Mouse (Mus musculus) spleen, adult 2 months (tissue): ENCODE measurements at regions not wholly inside any gene's neighbourhood (a gene's known extent, or its start where the extent isn't known, plus 50 kb on each side); places are given as distances from the start of the nearest gene placed in this dataset.

Experiments used
- CTCF ChIP-seq: fragments of 200-500 bp; IDR thresholded peaks from 2 replicates; pipeline ENCODE4 v1.5.1; 2011; ENCODE audit warnings: mild to moderate bottlenecking, inconsistent platforms; ENCODE audit not compliant: insufficient read depth, insufficient read length, insufficient replicate concordance; ENCODE audit errors: extremely low read depth
- POLR2A ChIP-seq: fragments of 200-500 bp; IDR thresholded peaks from 2 replicates; pipeline ENCODE4 v1.6.1; 2011; ENCODE audit warnings: low read depth, low read length, inconsistent platforms

- no peak for TF ChIP-seq CTCF
- no peak for TF ChIP-seq POLR2A
These were observed 51.9 kb upstream of the Nampt start for GRCm38 (mm10) chr12:32767206-32768081.
